Mouse (Mus musculus) MEL (cell line): ENCODE results near the gene Smim5. TPM values are rescaled to one million over a fixed set of nuclear protein-coding genes. Genes with fewer than 3 reads are reported as not detected.

Experiments
- DNase-seq: peaks from one replicate; pipeline ENCODE4 v3.0.0; 2011; ENCODE audit warnings: low read depth, low spot score
- H3K27ac ChIP-seq: 2 replicates; pipeline ENCODE4 v1.5.1; 2012; ENCODE audit warnings: low read depth, mild to moderate bottlenecking, control low read depth, low read length, moderate library complexity; ENCODE audit not compliant: control insufficient read depth
- H3K27me3 ChIP-seq, 2 experiments: fragments of 150-350 bp in 1 of 2; sonication (generic) in 1 of 2; 2 replicates each; pipeline ENCODE4 v1.6.1; 2012; ENCODE audit warnings: low read length in 2 of 2, mild to moderate bottlenecking in 2 of 2, improper control_type of control experiment in 1 of 2, moderate library complexity in 1 of 2; ENCODE audit not compliant: insufficient read depth in 2 of 2, control insufficient read depth in 1 of 2
- H3K36me3 ChIP-seq, 2 experiments: 2 replicates each; pipeline ENCODE4 v1.6.1; 2012 to 2014; ENCODE audit warnings: low read length in 2 of 2, improper control_type of control experiment in 1 of 2, inconsistent platforms in 1 of 2, mild to moderate bottlenecking in 1 of 2; ENCODE audit not compliant: insufficient read depth in 2 of 2, control insufficient read depth in 1 of 2
- H3K4me1 ChIP-seq, 2 experiments: fragments of 150-350 bp in 1 of 2; sonication (generic) in 1 of 2; 2 replicates each; pipeline ENCODE4 v1.6.1; 2012; ENCODE audit warnings: low read length in 2 of 2, improper control_type of control experiment in 1 of 2, mild to moderate bottlenecking in 1 of 2; ENCODE audit not compliant: insufficient read depth in 2 of 2, control insufficient read depth in 1 of 2
- H3K4me3 ChIP-seq, 2 experiments: fragments of 150-350 bp in 1 of 2; sonication (generic) in 1 of 2; 2 replicates each; pipeline ENCODE4 v1.5.1; 2012; ENCODE audit warnings: low read depth in 2 of 2, low read length in 2 of 2, mild to moderate bottlenecking in 2 of 2, moderate library complexity in 2 of 2, control low read depth in 1 of 2, improper control_type of control experiment in 1 of 2; ENCODE audit not compliant: control insufficient read depth in 1 of 2, insufficient read depth in 1 of 2
- H3K79me2 ChIP-seq: 2 replicates; pipeline ENCODE4 v1.6.1; 2012; ENCODE audit warnings: mild to moderate bottlenecking, low read length, moderate library complexity; ENCODE audit not compliant: control insufficient read depth, poor library complexity, insufficient read depth
- H3K9ac ChIP-seq: 2 replicates; pipeline ENCODE4 v1.6.1; 2012; ENCODE audit warnings: low read depth, mild to moderate bottlenecking, control low read depth, low read length, moderate library complexity; ENCODE audit not compliant: control insufficient read depth, poor library complexity, severe bottlenecking
- H3K9me3 ChIP-seq: fragments of 150-350 bp; sonication (generic); replicated peaks from 2 replicates; pipeline ENCODE4 v1.6.1; 2012; ENCODE audit warnings: mild to moderate bottlenecking, low read length, improper control_type of control experiment, moderate library complexity; ENCODE audit not compliant: insufficient read depth
- BHLHE40 ChIP-seq: IDR thresholded peaks from 2 replicates; pipeline ENCODE4 v1.6.1; 2012; ENCODE audit warnings: low read depth, mild to moderate bottlenecking, inconsistent platforms, low read length, improper control_type of control experiment, borderline replicate concordance
- CHD1 ChIP-seq: IDR thresholded peaks from 2 replicates; pipeline ENCODE4 v1.6.1; 2012; ENCODE audit warnings: low read depth, mild to moderate bottlenecking, inconsistent platforms, low read length, improper control_type of control experiment
- CHD2 ChIP-seq: IDR thresholded peaks from 2 replicates; pipeline ENCODE4 v1.6.1; 2011; ENCODE audit warnings: low read length, improper control_type of control experiment
- CTCF ChIP-seq, 3 experiments: IDR thresholded peaks in 2 of 3; conservative IDR thresholded peaks in 1 of 3; 2 replicates each; pipeline ENCODE4 v1.5.1; 2011 to 2012; ENCODE audit warnings: low read length in 3 of 3, low read depth in 2 of 3, mild to moderate bottlenecking in 2 of 3, improper control_type of control experiment in 1 of 3, inconsistent platforms in 1 of 3, mixed read lengths in 1 of 3, moderate library complexity in 1 of 3; ENCODE audit not compliant: control insufficient read depth in 1 of 3, insufficient read depth in 1 of 3, poor library complexity in 1 of 3, severe bottlenecking in 1 of 3
- E2F4 ChIP-seq: IDR thresholded peaks from 2 replicates; pipeline ENCODE4 v1.6.1; 2011; ENCODE audit warnings: low read depth, low read length, improper control_type of control experiment, borderline replicate concordance
- ELF1 ChIP-seq: IDR thresholded peaks from 2 replicates; pipeline ENCODE4 v1.6.1; 2014; ENCODE audit warnings: low read depth, mild to moderate bottlenecking, inconsistent platforms, low read length, improper control_type of control experiment, moderate library complexity
- EP300 ChIP-seq, 2 experiments: IDR thresholded peaks; 2 replicates each; pipeline ENCODE4 v1.6.1; 2011; ENCODE audit warnings: improper control_type of control experiment in 2 of 2, low read length in 2 of 2, low read depth in 1 of 2, mild to moderate bottlenecking in 1 of 2
- ETS1 ChIP-seq: IDR thresholded peaks from 2 replicates; pipeline ENCODE4 v1.6.1; 2012; ENCODE audit warnings: low read depth, mild to moderate bottlenecking, inconsistent platforms, low read length, improper control_type of control experiment, moderate library complexity
- GABPA ChIP-seq: IDR thresholded peaks from 2 replicates; pipeline ENCODE4 v1.6.1; 2012; ENCODE audit warnings: low read depth, mild to moderate bottlenecking, inconsistent platforms, low read length, improper control_type of control experiment, moderate library complexity
- GATA1 ChIP-seq: IDR thresholded peaks from 2 replicates; pipeline ENCODE4 v1.6.1; 2011; ENCODE audit warnings: low read depth, low read length, improper control_type of control experiment
- HCFC1 ChIP-seq: IDR thresholded peaks from 2 replicates; pipeline ENCODE4 v1.6.1; 2012; ENCODE audit warnings: low read depth, mild to moderate bottlenecking, inconsistent platforms, low read length, improper control_type of control experiment, moderate library complexity
- JUND ChIP-seq: IDR thresholded peaks from 2 replicates; pipeline ENCODE4 v1.6.1; 2011; ENCODE audit warnings: low read depth, mild to moderate bottlenecking, improper control_type of control experiment, low read length
- MAFK ChIP-seq: IDR thresholded peaks from 2 replicates; pipeline ENCODE4 v1.6.1; 2011; ENCODE audit warnings: low read depth, mild to moderate bottlenecking, low read length, improper control_type of control experiment, borderline replicate concordance
- MAX ChIP-seq: IDR thresholded peaks from 2 replicates; pipeline ENCODE4 v1.6.1; 2011; ENCODE audit warnings: low read length, improper control_type of control experiment
- MEF2A ChIP-seq: IDR thresholded peaks from 2 replicates; pipeline ENCODE4 v1.6.1; 2014; ENCODE audit warnings: low read depth, mild to moderate bottlenecking, inconsistent platforms, low read length, improper control_type of control experiment; ENCODE audit not compliant: poor library complexity, insufficient replicate concordance, severe bottlenecking; ENCODE audit errors: extremely low read depth
- MXI1 ChIP-seq: IDR thresholded peaks from 2 replicates; pipeline ENCODE4 v1.6.1; 2011; ENCODE audit warnings: mild to moderate bottlenecking, low read depth, low read length, improper control_type of control experiment
- MYC ChIP-seq: IDR thresholded peaks from 2 replicates; pipeline ENCODE4 v1.6.1; 2011; ENCODE audit warnings: low read depth, mild to moderate bottlenecking, low read length, improper control_type of control experiment, moderate library complexity
- NELFE ChIP-seq: IDR thresholded peaks from 2 replicates; pipeline ENCODE4 v1.6.1; 2011; ENCODE audit warnings: low read depth, low read length, improper control_type of control experiment
- POLR2A ChIP-seq, 2 experiments: IDR thresholded peaks; 2 replicates each; pipeline ENCODE4 v1.6.1; 2011 to 2012; ENCODE audit warnings: low read length in 2 of 2, mild to moderate bottlenecking in 2 of 2, control low read depth in 1 of 2, improper control_type of control experiment in 1 of 2, low read depth in 1 of 2, moderate library complexity in 1 of 2; ENCODE audit not compliant: control insufficient read depth in 1 of 2, insufficient read depth in 1 of 2, poor library complexity in 1 of 2
- POLR2AphosphoS2 ChIP-seq: IDR thresholded peaks from 2 replicates; pipeline ENCODE4 v1.6.1; 2011; ENCODE audit warnings: low read length, improper control_type of control experiment
- POLR2AphosphoS5 ChIP-seq: IDR thresholded peaks from 2 replicates; pipeline ENCODE4 v1.6.1; 2012; ENCODE audit warnings: low read depth, borderline replicate concordance, mild to moderate bottlenecking, inconsistent platforms, low read length, moderate library complexity, mixed read lengths
- RAD21 ChIP-seq: IDR thresholded peaks from 2 replicates; pipeline ENCODE4 v1.6.1; 2011; ENCODE audit warnings: mild to moderate bottlenecking, low read depth, low read length, improper control_type of control experiment
- RCOR1 ChIP-seq: IDR thresholded peaks from 2 replicates; pipeline ENCODE4 v1.6.1; 2012; ENCODE audit warnings: low read depth, mild to moderate bottlenecking, inconsistent platforms, low read length, improper control_type of control experiment
- SIN3A ChIP-seq: IDR thresholded peaks from 2 replicates; pipeline ENCODE4 v1.6.1; 2012; ENCODE audit warnings: low read length, improper control_type of control experiment, inconsistent platforms
- SMC3 ChIP-seq: IDR thresholded peaks from 2 replicates; pipeline ENCODE4 v1.6.1; 2011; ENCODE audit warnings: low read depth, low read length, improper control_type of control experiment
- TAL1 ChIP-seq: IDR thresholded peaks from 2 replicates; pipeline ENCODE4 v1.6.1; 2012; ENCODE audit warnings: mild to moderate bottlenecking, inconsistent platforms, low read length, moderate library complexity, mixed read lengths
- TBP ChIP-seq: IDR thresholded peaks from 2 replicates; pipeline ENCODE4 v1.8.0; 2011; ENCODE audit warnings: low read depth, low read length, improper control_type of control experiment
- TCF12 ChIP-seq: IDR thresholded peaks from 2 replicates; pipeline ENCODE4 v1.6.1; 2014; ENCODE audit warnings: low read depth, mild to moderate bottlenecking, inconsistent platforms, low read length, improper control_type of control experiment, moderate library complexity
- UBTF ChIP-seq: IDR thresholded peaks from 2 replicates; pipeline ENCODE4 v1.6.1; 2012; ENCODE audit warnings: low read depth, mild to moderate bottlenecking, inconsistent platforms, low read length, improper control_type of control experiment, moderate library complexity, borderline replicate concordance; ENCODE audit not compliant: insufficient read depth
- USF1 ChIP-seq: IDR thresholded peaks from 2 replicates; pipeline ENCODE4 v1.6.1; 2014; ENCODE audit warnings: low read depth, mild to moderate bottlenecking, inconsistent platforms, low read length, improper control_type of control experiment, moderate library complexity
- USF2 ChIP-seq, 2 experiments: IDR thresholded peaks; 2 replicates each; pipeline ENCODE4 v1.6.1; 2011 to 2012; ENCODE audit warnings: improper control_type of control experiment in 2 of 2, low read length in 2 of 2, borderline replicate concordance in 1 of 2, inconsistent platforms in 1 of 2, low read depth in 1 of 2, mild to moderate bottlenecking in 1 of 2; ENCODE audit not compliant: insufficient read depth in 1 of 2
- ZC3H11A ChIP-seq: IDR thresholded peaks from 2 replicates; pipeline ENCODE4 v1.6.1; 2012; ENCODE audit warnings: low read depth, mild to moderate bottlenecking, inconsistent platforms, low read length, improper control_type of control experiment
- ZKSCAN1 ChIP-seq: IDR thresholded peaks from 2 replicates; pipeline ENCODE4 v1.6.1; 2012; ENCODE audit warnings: low read depth, mild to moderate bottlenecking, inconsistent platforms, low read length, improper control_type of control experiment, moderate library complexity
- ZNF384 ChIP-seq: IDR thresholded peaks from 2 replicates; pipeline ENCODE4 v1.6.1; 2012; ENCODE audit warnings: low read depth, mild to moderate bottlenecking, inconsistent platforms, low read length, improper control_type of control experiment
- polyA plus RNA-seq, 2 experiments: library from polyadenylated mRNA; stranded (reverse) in 1 of 2; unstranded in 1 of 2; fragments of >175 nt in 1 of 2; fragments of >200 nt in 1 of 2; gene quantifications; 2 replicates each; pipeline versions ENCODE4 v1.2.1 to v1.2.4; 2012; ENCODE audit warnings: low replicate concordance in 2 of 2, low read depth in 1 of 2; ENCODE audit not compliant: insufficient read length in 2 of 2, insufficient read depth in 1 of 2, missing spikeins in 1 of 2
- total RNA-seq: library from RNA; depleted of rRNA; stranded (reverse); fragments of 300-350 nt; gene quantifications from 2 replicates; pipeline ENCODE4 v1.2.3, GENCODE M21; 2012

Gene Smim5
- total and polyA plus RNA-seq, 3 experiments = 24.8 to 41.0 TPM; not detected in 1

GRCm38 (mm10) chr11:115876438-115876837 lies 23.3 kb upstream of the Smim5 start (continued):
- TF ChIP-seq MAFK (no peak), ZNF384 (no peak)

GRCm38 (mm10) chr11:115877174-115877755 lies 22.5 kb upstream of the Smim5 start:
- H3K9me3 ChIP-seq = no peaks in the 10 kb centered on the region
- peak; percentile 71 for DNase-seq
- H3K36me3 ChIP-seq = peaks cover 0 to 7% of the 10 kb centered on the region in 2 experiments; a peak in 2 of 4 replicates
- no peaks in the 10 kb centered on the region for H3K79me2 ChIP-seq
- no peak overlapping the region for H3K27ac ChIP-seq
- peaks cover 0 to 11% of the 10 kb centered on the region in 2 experiments; a peak in 2 of 4 replicates for H3K4me1 ChIP-seq
- peak overlapping the region; percentile 44 for H3K9ac ChIP-seq
- no peak overlapping the region for H3K4me3 ChIP-seq
- no peaks in the 10 kb centered on the region for H3K27me3 ChIP-seq
- TF ChIP-seq HCFC1 (peak; percentile 51; the same call in 1 of the 2 replicates), SIN3A (no peak), POLR2AphosphoS2 (no peak), CHD1 (no peak), NELFE (no peak), TCF12 (no peak), MAX (no peak), ETS1 (no peak), USF2 (IDR thresholded peaks at IDR 0.05; ENCODE audit: borderline replicate concordance in 1 of 2, insufficient read depth in 1 of 2, low read depth in 1 of 2, low read length in 2 of 2) (no peak), BHLHE40 (no peak), RCOR1 (no peak), MXI1 (no peak), USF1 (no peak), ZNF384 (no peak), POLR2A (IDR thresholded peaks at IDR 0.05; ENCODE audit: control insufficient read depth in 1 of 2, insufficient read depth in 1 of 2, low read depth in 1 of 2, low read length in 2 of 2, poor library complexity in 1 of 2) (peak in 1 of 2 experiments; percentile 48; a peak in 1 of 4 replicates), TAL1 (no peak), ZC3H11A (no peak), E2F4 (no peak), JUND (no peak), MAFK (no peak), RAD21 (no peak), MYC (no peak), GABPA (no peak), GATA1 (0 out of 2 replicates have a peak, but pooled peaks have one; percentile 14), ELF1 (peak; percentile 37; the same call in 1 of the 2 replicates), CHD2 (no peak), CTCF (IDR thresholded peaks at IDR 0.05 in 2 of 3, conservative IDR thresholded peaks at IDR 0.05 in 1 of 3; ENCODE audit: control insufficient read depth in 1 of 3, insufficient read depth in 1 of 3, low read depth in 2 of 3, low read length in 3 of 3, poor library complexity in 1 of 3, severe bottlenecking in 1 of 3) (no peak), SMC3 (no peak), UBTF (no peak), POLR2AphosphoS5 (no peak), ZKSCAN1 (no peak), MEF2A (no peak), EP300 (IDR thresholded peaks at IDR 0.05; ENCODE audit: low read depth in 1 of 2, low read length in 2 of 2) (peak in 1 of 2 experiments; percentile 14; a peak in 1 of 4 replicates), TBP (no peak)
